Mouse (Mus musculus) lung, postnatal 0 days (tissue): ENCODE data around the gene Clec2e. TPM values are rescaled to one million over a fixed set of nuclear protein-coding genes. Genes with fewer than 3 reads are reported as not detected.
"Not testable (repeated sequence)": the region's sequence is repeated elsewhere in the genome, so short reads cannot be mapped to it uniquely, and the experiment has no call there.

Experiments
- ATAC-seq: fragments of 200-750 bp; cut with Nextera tagmentation; 2 replicates; pipeline ENCODE4 v1.8.0; 2017; ENCODE audit warnings: moderate library complexity
- DNase-seq: peaks from one replicate; pipeline ENCODE4 v3.0.0-alpha.2; 2016; ENCODE audit warnings: low spot score
- H3K27ac ChIP-seq: fragments of 300-500 bp; sonication (generic); 2 replicates; pipeline ENCODE4 v1.5.1; 2014; ENCODE audit warnings: antibody characterized with exemption, mild to moderate bottlenecking, low read length, mixed read lengths
- H3K27me3 ChIP-seq: fragments of 300-500 bp; sonication (generic); replicated peaks from 2 replicates; pipeline ENCODE4 v1.6.1; 2014; ENCODE audit warnings: low read length, mixed read lengths; ENCODE audit not compliant: insufficient read depth
- H3K36me3 ChIP-seq: fragments of 300-500 bp; sonication (generic); 2 replicates; pipeline ENCODE4 v1.6.1; 2014; ENCODE audit warnings: low read length, mixed read lengths; ENCODE audit not compliant: insufficient read depth
- H3K4me1 ChIP-seq: fragments of 300-500 bp; sonication (generic); 2 replicates; pipeline ENCODE4 v1.6.1; 2014; ENCODE audit warnings: antibody characterized with exemption, low read depth, low read length, mixed read lengths; ENCODE audit not compliant: insufficient read depth
- H3K4me2 ChIP-seq: fragments of 300-500 bp; sonication (generic); replicated peaks from 2 replicates; pipeline ENCODE4 v1.6.1; 2014; ENCODE audit warnings: low read depth, mild to moderate bottlenecking, low read length, moderate library complexity, mixed read lengths
- H3K4me3 ChIP-seq: fragments of 300-500 bp; sonication (generic); 2 replicates; pipeline ENCODE4 v1.5.1; 2014; ENCODE audit warnings: low read depth, low read length
- H3K9ac ChIP-seq: fragments of 300-500 bp; sonication (generic); replicated peaks from 2 replicates; pipeline ENCODE4 v1.6.1; 2014; ENCODE audit warnings: low read depth, mild to moderate bottlenecking
- H3K9me3 ChIP-seq: fragments of 300-500 bp; sonication (generic); 2 replicates; pipeline ENCODE4 v1.6.1; 2016; ENCODE audit warnings: low read length, mixed read lengths
- CTCF ChIP-seq: IDR thresholded peaks from 2 replicates; pipeline ENCODE4 v1.5.1; 2016; ENCODE audit warnings: antibody characterized with exemption, mild to moderate bottlenecking
- EP300 ChIP-seq: IDR thresholded peaks from 2 replicates; pipeline ENCODE4 v1.6.1; 2016; ENCODE audit warnings: antibody characterized with exemption, mild to moderate bottlenecking, control low read depth
- WGBS: fragments of 180-500 bp; shearing (Covaris S2); extraction: QIAGEN DNeasy Blood & Tissue Kit; methylation state at CpG from one replicate; pipeline ENCODE4 v1.1.7; 2014; 5-methylcytosine and 5-hydroxymethylcytosine counted together
- polyA plus RNA-seq: library from polyadenylated mRNA; unstranded; fragments of >200 nt; fragmentation: Nextera tagmentation; extraction: Ambion mirVana; gene quantifications from 2 replicates; pipeline ENCODE4 v1.2.1, GENCODE M21; 2015

The Clec2e gene
- polyA plus RNA-seq, 1 experiment from 2014 or later, result not detected

DNA sequence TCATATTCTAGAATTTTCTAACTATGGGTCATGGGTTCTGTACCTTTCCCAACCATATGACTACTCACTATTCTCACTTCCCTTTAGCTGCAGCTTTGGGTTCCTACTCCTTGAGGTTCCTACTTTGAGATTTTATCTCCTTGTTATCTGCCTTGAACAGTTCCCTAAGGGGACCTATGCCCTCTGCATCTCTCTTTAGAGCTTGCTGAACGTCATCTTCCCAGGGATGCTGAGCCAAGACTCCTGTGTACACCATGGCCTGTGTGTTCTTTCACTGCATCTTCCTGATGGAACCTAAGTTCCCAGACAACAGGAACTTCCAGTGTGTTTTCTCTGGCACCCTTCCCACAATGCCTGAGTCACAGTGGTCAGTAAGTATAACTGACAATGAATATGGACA is 2.8 kb downstream of the Clec2e start:
- DNase-seq (peak; percentile 38), ATAC-seq (peak; percentile 59)
- 19% methylated on average over 1 of the region's 1 CpGs for WGBS
- H3K36me3 ChIP-seq, result no peaks in the 10 kb centered on the region
- H3K9ac ChIP-seq, result no peak overlapping the region
- H3K9me3 ChIP-seq, result no peaks in the 10 kb centered on the region
- H3K27ac ChIP-seq, result no peak overlapping the region
- no peak for TF ChIP-seq EP300
- TF ChIP-seq CTCF, result no peak
- no peaks in the 10 kb centered on the region for H3K27me3 ChIP-seq
- no peaks in the 10 kb centered on the region for H3K4me1 ChIP-seq
- H3K4me2 ChIP-seq, result no peak overlapping the region
- no peak overlapping the region for H3K4me3 ChIP-seq

GRCm38 (mm10) chr6:129095166-129095565 is 5.5 kb downstream of the Clec2e start:
- no peak overlapping the region for H3K4me3 ChIP-seq
- no peaks in the 10 kb centered on the region for H3K4me1 ChIP-seq
- no peaks in the 10 kb centered on the region for H3K27me3 ChIP-seq
- ATAC-seq (peak; percentile 69; the same call in 1 of the 2 replicates), DNase-seq (peak; percentile 82)
- H3K9ac ChIP-seq, result no peak overlapping the region
- no peak overlapping the region for H3K4me2 ChIP-seq
- TF ChIP-seq CTCF (peak; percentile 84), EP300 (no peak)
- no peak overlapping the region for H3K27ac ChIP-seq
- no peaks in the 10 kb centered on the region for H3K36me3 ChIP-seq
- H3K9me3 ChIP-seq, result no peaks in the 10 kb centered on the region

DNA sequence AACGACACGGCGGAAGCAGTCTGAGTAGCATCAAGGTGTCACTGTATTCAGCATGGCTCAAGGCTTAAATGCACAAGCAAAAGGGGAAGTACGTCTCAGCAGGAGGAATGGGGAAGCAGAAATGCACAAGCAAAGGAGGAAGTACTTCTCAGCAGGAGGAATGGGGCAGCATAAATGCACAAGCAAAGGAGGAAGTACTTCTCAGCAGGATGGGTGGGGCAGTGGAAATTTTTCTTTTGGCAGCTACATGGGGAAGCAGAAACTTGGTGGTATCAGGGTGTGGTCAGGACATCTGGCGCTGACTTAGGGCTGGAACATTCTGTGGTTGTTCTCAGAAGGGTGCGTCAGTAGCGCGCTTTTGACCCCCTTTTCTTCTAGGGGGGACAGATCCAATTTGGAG is 12.1 kb downstream of the Clec2e start:
- WGBS, result 95% methylated on average over 8 of the region's 8 CpGs
- not testable (repeated sequence) for ATAC-seq

GRCm38 (mm10) chr6:129088161-129088560 is 12.6 kb downstream of the Clec2e start:
- Histone ChIP-seq H3K9ac (no peak overlapping the region), H3K9me3 (no peaks in the 10 kb centered on the region), H3K27me3 (no peaks in the 10 kb centered on the region), H3K4me3 (no peak overlapping the region), H3K4me2 (no peak overlapping the region), H3K36me3 (no peaks in the 10 kb centered on the region), H3K4me1 (no peaks in the 10 kb centered on the region), H3K27ac (no peak overlapping the region)
- TF ChIP-seq CTCF (peak; percentile 53), EP300 (no peak)
- WGBS, result 78% methylated on average over 1 of the region's 1 CpGs
- ATAC-seq, result no peak
- peak; percentile 20 for DNase-seq

More for the DNA sequence above, 12.1 kb downstream of the Clec2e start:
- not testable (repeated sequence) for H3K27ac ChIP-seq, H3K4me3 ChIP-seq, H3K9ac ChIP-seq, H3K4me1 ChIP-seq, DNase-seq, H3K36me3 ChIP-seq, H3K4me2 ChIP-seq, H3K27me3 ChIP-seq, H3K9me3 ChIP-seq

DNA sequence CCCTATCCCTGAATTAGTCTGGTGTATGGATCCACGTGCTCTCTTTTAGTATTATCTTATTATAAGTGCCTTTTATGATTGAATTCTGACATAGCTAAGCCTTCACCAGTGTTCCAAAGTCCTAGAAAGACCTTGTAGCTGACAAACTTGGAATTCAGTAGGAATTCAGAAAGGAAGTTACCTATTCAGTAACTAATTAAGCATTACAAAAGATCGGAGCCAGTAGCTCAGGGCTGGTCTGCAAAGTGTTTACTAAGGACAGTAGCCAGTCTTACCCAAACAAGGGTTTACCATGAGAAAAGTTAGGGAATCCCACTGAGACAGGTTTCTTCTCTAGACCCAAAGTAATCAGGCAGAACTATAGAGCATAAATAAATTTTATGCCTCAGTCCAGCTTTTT is 14.7 kb downstream of the Clec2e start:
- not testable (repeated sequence) for H3K4me3 ChIP-seq, H3K9ac ChIP-seq, H3K27me3 ChIP-seq, H3K9me3 ChIP-seq, H3K36me3 ChIP-seq, H3K4me2 ChIP-seq, DNase-seq, H3K4me1 ChIP-seq, ATAC-seq, H3K27ac ChIP-seq
- 77% methylated on average over 2 of the region's 2 CpGs for WGBS

DNA sequence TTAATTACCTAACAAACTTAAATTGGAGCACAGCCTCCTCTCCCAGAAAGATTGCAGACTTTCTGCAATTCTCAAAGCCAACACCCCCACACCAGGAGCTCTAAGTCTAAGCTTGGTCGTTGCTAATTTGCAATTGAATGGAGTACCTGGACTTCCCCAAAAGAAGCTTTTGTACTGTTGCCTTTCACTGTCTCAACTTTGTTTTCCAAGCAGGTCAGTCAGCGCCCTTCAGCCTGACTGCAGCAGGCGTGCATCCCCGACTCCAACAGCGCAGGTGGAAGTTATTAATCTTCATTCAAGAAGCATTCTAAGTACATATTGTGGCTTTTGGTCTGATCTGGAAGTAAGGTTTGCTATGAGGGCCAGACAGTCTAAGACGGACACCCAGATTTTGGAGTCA is 15.6 kb downstream of the Clec2e start:
- no peaks in the 10 kb centered on the region for H3K36me3 ChIP-seq

GRCm38 (mm10) chr6:129066986-129067385 is 33.7 kb downstream of the Clec2e start:
- 38% methylated on average over 1 of the region's 1 CpGs for WGBS
- Histone ChIP-seq H3K27me3 (no peaks in the 10 kb centered on the region), H3K9ac (no peak overlapping the region), H3K9me3 (no peaks in the 10 kb centered on the region), H3K27ac (no peak overlapping the region), H3K4me3 (no peak overlapping the region), H3K4me1 (no peaks in the 10 kb centered on the region), H3K4me2 (no peak overlapping the region), H3K36me3 (no peaks in the 10 kb centered on the region)
- peak; percentile 62 for ATAC-seq
- peak; percentile 71 for DNase-seq
- no peak for TF ChIP-seq EP300
- TF ChIP-seq CTCF, result peak; percentile 85

More for the DNA sequence above, 15.6 kb downstream of the Clec2e start:
- no peak for ATAC-seq
- Histone ChIP-seq H3K4me3 (no peak overlapping the region), H3K4me1 (no peaks in the 10 kb centered on the region), H3K9ac (no peak overlapping the region), H3K27me3 (no peaks in the 10 kb centered on the region), H3K27ac (no peak overlapping the region), H3K4me2 (no peak overlapping the region), H3K9me3 (no peaks in the 10 kb centered on the region)
- no peak for DNase-seq
- TF ChIP-seq EP300 (no peak), CTCF (no peak)
- 89% methylated on average over 6 of the region's 6 CpGs for WGBS
